Mouse (Mus musculus): Measurements from ENCODE around the gene Kazald1.

- TF ChIP-seq POLR2A (IDR thresholded peaks at IDR 0.05; ENCODE audit: insufficient read depth, low read depth, low read length) (no peak), CTCF (IDR thresholded peaks at IDR 0.05; ENCODE audit: insufficient read depth, low read depth, low read length) (no peak)
These were observed 3.0 kb downstream of the Kazald1 start for GRCm38 (mm10) chr19:45077742-45078645.

Data from olfactory bulb, adult 2 months (tissue).